Mouse (Mus musculus) G1E (cell line): ENCODE data around the gene 9330182L06Rik. TPM values are rescaled to one million over a fixed set of nuclear protein-coding genes. Genes with fewer than 3 reads are reported as not detected.

ENCODE experiments used
- ATAC-seq: 2 replicates; pipeline ENCODE4 v1.8.0; 2016; ENCODE audit warnings: mild to moderate bottlenecking; ENCODE audit not compliant: insufficient number of reproducible peaks, poor library complexity, low FRiP score, severe bottlenecking; ENCODE audit errors: extremely low read depth
- DNase-seq: peaks from one replicate; pipeline ENCODE4 v3.0.0; 2012; ENCODE audit warnings: low spot score
- H3K27me3 ChIP-seq: 2 replicates; pipeline ENCODE4 v1.6.1; 2012; ENCODE audit warnings: mild to moderate bottlenecking, low read length, inconsistent platforms; ENCODE audit not compliant: insufficient read depth
- H3K36me3 ChIP-seq: replicated peaks from 2 replicates; pipeline ENCODE3; 2012; ENCODE audit warnings: mild to moderate bottlenecking, inconsistent platforms
- H3K4me1 ChIP-seq: 2 replicates; pipeline ENCODE4 v1.6.1; 2012; ENCODE audit warnings: low read depth, low read length, inconsistent platforms, mixed read lengths; ENCODE audit not compliant: insufficient read depth
- H3K4me3 ChIP-seq: 2 replicates; pipeline ENCODE4 v1.5.1; 2012; ENCODE audit warnings: low read depth, mild to moderate bottlenecking, inconsistent platforms, low read length, moderate library complexity, mixed read lengths
- H3K9me3 ChIP-seq: replicated peaks from 2 replicates; pipeline ENCODE4 v1.6.1; 2012; ENCODE audit warnings: inconsistent platforms
- CTCF ChIP-seq: IDR thresholded peaks from 2 replicates; pipeline ENCODE4 v1.5.1; 2012; ENCODE audit warnings: low read depth, low read length, inconsistent platforms, mixed read lengths
- GATA1 ChIP-seq: IDR thresholded peaks from 2 replicates; pipeline ENCODE4 v1.6.1; 2012; ENCODE audit warnings: borderline replicate concordance, low read length, inconsistent platforms, mixed read lengths
- GATA2 ChIP-seq: IDR thresholded peaks from 2 replicates; pipeline ENCODE4 v1.6.1; 2012; ENCODE audit warnings: low read depth, low read length, inconsistent platforms, borderline replicate concordance
- POLR2AphosphoS5 ChIP-seq: IDR thresholded peaks from 2 replicates; pipeline ENCODE4 v1.6.1; 2012; ENCODE audit warnings: low read depth, low read length, inconsistent platforms; ENCODE audit not compliant: insufficient replicate concordance
- TAL1 ChIP-seq: conservative IDR thresholded peaks from 2 replicates; pipeline ENCODE4 v1.6.1; 2012; ENCODE audit warnings: low read depth, low read length, inconsistent platforms, mixed read lengths
- polyA plus RNA-seq: library from polyadenylated mRNA; stranded (reverse); fragments of >175 nt; gene quantifications from 2 replicates; pipeline ENCODE4 v1.2.3, GENCODE M21; 2012
- total RNA-seq, 2 experiments: library from RNA; stranded (forward) in 1 of 2; stranded (reverse) in 1 of 2; fragments of 200-1000 nt in 1 of 2; fragments of >200 nt in 1 of 2; fragmentation: Nextera tagmentation in 1 of 2; gene quantifications; 2 replicates each; pipeline ENCODE4 v1.2.3; 2014 to 2017

9330182L06Rik gene
- total and polyA plus RNA-seq, 3 experiments, result 0.16 TPM; not detected in 2

DNA sequence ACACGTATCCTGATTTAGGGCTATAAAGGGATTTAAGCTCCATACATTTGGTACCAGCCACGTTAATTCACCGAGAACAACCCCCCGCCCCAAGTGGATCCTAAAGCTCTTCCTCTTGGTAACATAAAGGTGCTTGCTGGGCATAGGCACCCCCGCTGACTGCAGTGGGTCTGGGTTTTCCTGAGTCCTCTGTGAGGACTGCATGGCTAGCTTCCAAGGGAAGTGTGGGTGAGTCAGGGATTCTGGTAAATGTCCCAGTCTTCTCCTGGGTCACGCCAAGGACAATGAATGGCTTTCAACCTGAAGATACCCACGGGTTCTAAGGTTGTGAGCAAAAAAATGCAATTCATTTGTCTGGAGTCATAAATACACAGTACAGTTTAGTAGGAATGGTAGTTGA lies 124.0 kb downstream of the 9330182L06Rik start:
- Histone ChIP-seq H3K36me3 (no peaks in the 10 kb centered on the region), H3K4me3 (no peak overlapping the region), H3K27me3 (no peaks in the 10 kb centered on the region), H3K9me3 (no peaks in the 10 kb centered on the region), H3K4me1 (no peaks in the 10 kb centered on the region)
- no peak for ATAC-seq
- no peak for DNase-seq
- TF ChIP-seq POLR2AphosphoS5 (no peak), GATA2 (no peak), CTCF (no peak), TAL1 (no peak), GATA1 (no peak)

DNA sequence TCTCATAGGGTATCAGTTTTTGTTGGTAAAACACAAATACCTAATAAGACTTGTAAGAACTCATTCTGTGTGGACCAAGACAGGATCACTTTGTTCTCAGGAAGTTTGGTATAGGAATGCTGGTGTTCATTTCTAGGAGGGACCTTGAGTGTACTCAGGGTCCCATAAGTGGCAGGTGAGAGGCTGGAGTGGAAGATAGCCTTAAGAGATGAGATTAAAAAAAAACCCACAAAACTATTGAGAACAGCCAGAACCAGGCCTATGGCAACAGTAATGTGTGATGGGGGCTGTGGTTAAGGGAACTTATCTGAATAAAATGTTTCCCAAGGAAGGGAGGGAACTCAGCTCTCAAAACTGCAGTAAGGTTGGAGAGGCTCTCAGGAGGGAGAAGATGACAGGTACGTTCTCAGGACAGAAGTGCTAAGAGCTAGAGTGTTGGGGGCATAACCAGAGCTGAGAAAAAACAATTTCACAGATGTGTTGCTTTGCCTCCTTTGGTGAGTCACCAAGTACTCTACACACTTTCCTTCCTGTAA lies 126.0 kb downstream of the 9330182L06Rik start:
- DNase-seq, result no peak
- no peaks in the 10 kb centered on the region for H3K27me3 ChIP-seq
- ATAC-seq, result no peak
- H3K36me3 ChIP-seq, result no peaks in the 10 kb centered on the region
- TF ChIP-seq TAL1, result no peak
- no peak for TF ChIP-seq GATA2
- TF ChIP-seq CTCF, result no peak
- TF ChIP-seq GATA1, result no peak
- TF ChIP-seq POLR2AphosphoS5, result no peak
- H3K4me1 ChIP-seq, result no peaks in the 10 kb centered on the region
- no peaks in the 10 kb centered on the region for H3K9me3 ChIP-seq
- no peak overlapping the region for H3K4me3 ChIP-seq

DNA sequence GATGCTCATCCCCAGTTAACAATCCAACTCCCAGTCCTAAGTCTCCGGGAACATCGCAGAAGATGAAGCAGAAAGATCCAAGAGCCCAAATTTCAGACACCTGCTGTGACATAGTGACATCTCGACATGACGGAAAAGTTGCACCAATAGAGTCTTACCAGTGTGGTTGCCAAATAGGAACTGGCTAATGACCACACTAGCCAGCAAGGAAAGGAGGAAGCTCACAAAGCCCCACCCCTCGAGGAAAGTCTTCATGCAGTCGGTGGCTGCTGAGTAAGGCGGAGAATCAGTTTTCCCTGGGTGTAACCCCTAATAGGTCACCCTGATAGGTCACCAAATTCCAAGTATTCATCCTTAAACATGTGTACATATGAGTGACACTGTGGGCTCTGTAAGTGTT lies 151.2 kb downstream of the 9330182L06Rik start:
- Histone ChIP-seq H3K4me3 (no peak overlapping the region), H3K36me3 (no peaks in the 10 kb centered on the region), H3K9me3 (no peaks in the 10 kb centered on the region), H3K4me1 (no peaks in the 10 kb centered on the region), H3K27me3 (no peaks in the 10 kb centered on the region)
- TF ChIP-seq CTCF (no peak), POLR2AphosphoS5 (no peak), GATA2 (no peak), TAL1 (no peak), GATA1 (no peak)
- DNase-seq (no peak), ATAC-seq (no peak)

DNA sequence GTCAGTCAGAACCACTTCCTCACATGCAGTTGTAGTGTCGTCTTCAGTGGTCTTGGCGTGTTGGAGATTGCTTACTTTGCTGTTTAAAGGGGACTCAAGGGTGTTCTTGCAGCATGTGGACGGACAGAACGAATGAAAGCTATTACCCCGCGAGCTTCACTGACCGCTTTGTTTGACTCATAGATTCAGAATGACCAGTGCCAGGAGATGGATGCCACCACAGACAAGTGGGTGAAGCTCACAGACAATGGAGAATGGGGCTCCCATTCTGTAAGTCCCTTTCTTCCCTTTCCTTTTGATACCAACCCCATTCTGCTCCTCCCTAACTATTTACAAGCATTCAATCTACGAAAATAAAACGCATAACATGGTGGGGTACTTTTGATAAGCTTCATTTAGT lies 151.9 kb downstream of the 9330182L06Rik start:
- TF ChIP-seq GATA2 (no peak), CTCF (no peak), POLR2AphosphoS5 (no peak), GATA1 (no peak), TAL1 (no peak)
- Histone ChIP-seq H3K36me3 (no peaks in the 10 kb centered on the region), H3K4me3 (no peak overlapping the region), H3K9me3 (no peaks in the 10 kb centered on the region), H3K27me3 (no peaks in the 10 kb centered on the region), H3K4me1 (no peaks in the 10 kb centered on the region)
- DNase-seq (no peak), ATAC-seq (no peak)

DNA sequence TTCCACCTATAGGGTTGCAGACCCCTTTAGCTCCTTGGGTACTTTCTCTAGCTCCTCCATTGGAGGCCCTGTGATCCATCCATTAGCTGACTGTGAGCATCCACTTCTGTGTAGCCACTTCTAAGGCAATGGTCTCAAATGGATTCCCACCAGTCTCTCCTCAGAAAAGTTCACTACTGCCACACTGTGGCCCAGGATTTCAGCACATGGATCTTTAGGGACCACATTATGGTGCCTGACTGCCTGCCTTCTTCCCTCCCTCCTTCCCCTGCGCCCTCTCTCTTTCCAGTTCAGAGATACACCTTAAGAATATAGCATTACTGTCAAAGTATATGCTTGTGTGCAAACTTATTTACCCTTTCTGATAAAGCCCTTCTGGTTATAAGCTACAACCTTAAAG lies 154.0 kb downstream of the 9330182L06Rik start:
- Histone ChIP-seq H3K4me1 (no peaks in the 10 kb centered on the region), H3K36me3 (no peaks in the 10 kb centered on the region), H3K9me3 (no peaks in the 10 kb centered on the region), H3K4me3 (no peak overlapping the region), H3K27me3 (no peaks in the 10 kb centered on the region)
- ATAC-seq, result no peak
- DNase-seq, result no peak
- TF ChIP-seq GATA2, result no peak
- TF ChIP-seq POLR2AphosphoS5, result no peak
- no peak for TF ChIP-seq GATA1
- TF ChIP-seq TAL1, result no peak
- TF ChIP-seq CTCF, result no peak

DNA sequence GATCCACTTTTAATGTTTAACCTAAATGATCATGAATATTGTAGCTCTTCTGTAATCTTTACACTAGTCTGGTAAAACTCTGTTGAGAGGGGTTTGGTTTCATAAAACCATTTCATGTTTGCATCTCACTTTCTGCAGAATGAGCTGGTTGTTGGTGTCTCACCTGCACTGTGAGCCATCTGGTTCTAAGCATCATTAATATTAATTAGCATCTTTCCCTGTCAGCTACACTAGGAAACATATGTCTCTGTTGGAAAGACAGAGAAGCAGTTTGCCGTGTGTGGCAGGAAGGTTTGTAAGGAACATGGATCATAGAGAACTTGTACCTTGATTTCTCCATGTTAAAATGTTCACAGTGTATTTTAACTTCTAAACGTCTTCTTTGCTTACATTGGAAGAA lies 158.5 kb downstream of the 9330182L06Rik start:
- DNase-seq, result no peak
- Histone ChIP-seq H3K36me3 (no peaks in the 10 kb centered on the region), H3K9me3 (no peaks in the 10 kb centered on the region), H3K4me1 (no peaks in the 10 kb centered on the region), H3K4me3 (no peak overlapping the region), H3K27me3 (no peaks in the 10 kb centered on the region)
- no peak for TF ChIP-seq POLR2AphosphoS5
- no peak for TF ChIP-seq GATA1
- TF ChIP-seq GATA2, result no peak
- no peak for TF ChIP-seq CTCF
- no peak for TF ChIP-seq TAL1
- ATAC-seq, result no peak

DNA sequence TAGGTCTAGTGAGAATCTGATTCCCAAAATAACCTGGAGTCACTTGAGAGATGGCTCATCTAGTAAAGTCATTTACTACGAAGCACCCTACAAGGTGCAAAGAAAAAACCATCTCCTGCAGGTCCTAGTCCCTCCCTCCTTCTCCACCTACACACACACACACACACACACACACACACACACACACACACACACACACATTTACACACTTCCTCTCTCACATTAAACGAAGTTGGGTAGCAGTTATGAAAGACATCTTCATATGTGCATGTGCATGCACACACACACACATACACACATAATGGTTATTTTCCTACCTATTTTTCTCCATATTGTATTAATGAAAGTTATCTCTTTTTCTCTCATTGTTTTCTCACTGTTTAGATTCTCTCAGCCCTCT lies 161.2 kb downstream of the 9330182L06Rik start:
- H3K4me1 ChIP-seq, result no peaks in the 10 kb centered on the region
- H3K9me3 ChIP-seq, result no peaks in the 10 kb centered on the region
- no peak overlapping the region for H3K4me3 ChIP-seq
- ATAC-seq (no peak), DNase-seq (no peak)
- TF ChIP-seq GATA2 (no peak), TAL1 (no peak), POLR2AphosphoS5 (no peak), CTCF (no peak), GATA1 (no peak)
- no peaks in the 10 kb centered on the region for H3K36me3 ChIP-seq
- no peaks in the 10 kb centered on the region for H3K27me3 ChIP-seq
